Mouse (Mus musculus) mature B cell (primary cell): ENCODE measurements around the gene Polr1c.

Experiments
- in situ Hi-C: fragments of 300-500 bp; cut with MboI; formaldehyde crosslinking; loops from 2 replicates; pipeline ENCODE4 v1.14.3; 2019

Gene Polr1c

DNA sequence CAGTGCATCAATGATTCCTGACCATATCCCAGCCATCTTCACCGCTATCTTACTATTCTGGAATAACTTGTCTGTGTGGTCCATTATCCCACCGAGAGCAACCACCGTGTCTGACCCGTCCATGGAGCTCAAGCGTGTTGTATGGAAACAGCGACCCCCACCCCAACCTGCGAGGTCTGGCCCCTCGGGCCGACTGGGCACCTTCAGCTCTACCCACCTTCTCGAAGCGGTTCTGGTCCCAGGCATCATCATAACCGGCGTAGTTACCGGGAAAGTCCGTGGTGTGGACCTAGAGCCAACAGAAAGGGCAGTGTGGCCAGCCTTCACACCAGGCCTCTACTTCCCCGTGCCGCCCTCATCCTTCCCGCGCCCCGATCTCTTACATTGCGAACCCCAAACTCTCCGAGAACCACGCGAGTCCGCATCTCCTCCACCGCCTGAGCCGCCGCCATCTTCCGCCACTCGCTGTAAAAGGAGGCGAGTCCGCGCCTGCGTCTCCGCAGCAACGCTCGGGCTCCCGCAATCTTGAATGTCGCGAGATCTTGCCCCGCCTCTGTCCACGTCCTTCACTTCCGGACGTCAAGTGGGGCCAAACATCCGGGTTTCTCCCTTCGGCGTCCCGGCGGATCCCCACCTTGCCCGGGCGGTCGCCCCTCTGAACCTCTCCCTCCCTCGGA lies at the start of gene Polr1c, which contains the start of gene Yipf3:
TSS of gene Polr1c (minus strand) at position 543 of the 677 bp plus-strand sequence.
TSS of gene Yipf3 (plus strand) at position 569 of the 677 bp plus-strand sequence.
- in situ Hi-C loops = no loop called here

GRCm38 (mm10) chr17:46297028-46297363 lies 49.1 kb upstream of the Polr1c start:
- in situ Hi-C loops = no loop called here

- in situ Hi-C loops = no loop called here
Observed at GRCm38 (mm10) chr17:46296601-46297000, 48.7 kb upstream of the Polr1c start.

- in situ Hi-C loops = no loop called here
Observed at GRCm38 (mm10) chr17:46287678-46288095, 39.8 kb upstream of the Polr1c start.

- in situ Hi-C loops = no loop called here
Observed at GRCm38 (mm10) chr17:46285407-46285806, 37.6 kb upstream of the Polr1c start.

- in situ Hi-C loops = no loop called here
Observed at GRCm38 (mm10) chr17:46284653-46285052, 36.8 kb upstream of the Polr1c start.

DNA sequence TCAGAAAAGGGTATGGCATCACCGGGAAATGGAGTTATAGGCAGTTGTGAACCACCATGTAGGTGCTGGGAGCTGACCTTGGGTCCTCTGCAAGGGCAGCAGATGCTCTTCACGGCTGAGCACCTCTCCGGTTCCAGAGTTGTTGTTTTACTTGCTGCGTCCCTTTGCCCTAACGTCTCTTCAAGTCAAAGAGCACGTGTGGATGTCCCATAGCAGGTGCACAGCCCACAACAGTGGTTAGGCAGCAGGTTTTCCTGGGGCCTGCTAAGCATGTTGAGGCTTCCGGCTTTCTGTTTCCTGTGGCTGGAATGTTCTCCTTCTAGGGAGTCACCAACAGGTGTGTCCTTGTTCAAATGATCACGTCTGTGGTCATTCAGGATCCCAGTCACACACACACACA lies 36.1 kb upstream of the Polr1c start:
- in situ Hi-C loops = no loop called here

GRCm38 (mm10) chr17:46283140-46283539 lies 35.3 kb upstream of the Polr1c start:
- in situ Hi-C loops = no loop called here

- in situ Hi-C loops = no loop called here
Observed at GRCm38 (mm10) chr17:46282483-46283123, 34.7 kb upstream of the Polr1c start, which contains the start of gene Tjap1. Gene Tjap1 (minus strand): TSS chr17:46283026.

GRCm38 (mm10) chr17:46278011-46278765 lies 30.3 kb upstream of the Polr1c start:
- in situ Hi-C loops = no loop called here

GRCm38 (mm10) chr17:46277586-46277985 lies 29.7 kb upstream of the Polr1c start:
- in situ Hi-C loops = no loop called here

- in situ Hi-C loops = no loop called here
Observed at GRCm38 (mm10) chr17:46275506-46275905, 27.7 kb upstream of the Polr1c start.

GRCm38 (mm10) chr17:46275034-46275433 lies 27.2 kb upstream of the Polr1c start:
- in situ Hi-C loops = no loop called here

DNA sequence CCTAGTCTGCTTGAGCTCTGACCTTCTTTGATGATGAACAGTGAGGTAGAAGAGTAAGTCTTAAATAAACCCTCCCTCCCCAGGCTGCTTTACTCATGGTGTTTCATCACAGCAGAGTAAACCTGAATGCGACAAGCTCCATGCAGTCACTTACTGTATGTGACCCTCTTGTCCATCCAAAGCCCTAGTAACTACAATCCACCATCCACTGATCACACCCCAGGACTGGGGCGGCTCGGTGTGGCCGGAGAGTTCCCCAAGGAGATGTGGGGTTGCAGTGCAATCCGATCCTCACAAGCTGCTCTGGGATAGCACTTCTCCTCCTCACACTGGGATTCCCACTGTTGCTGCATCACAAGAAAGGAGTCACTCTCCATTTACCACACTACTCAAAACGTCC lies 26.6 kb upstream of the Polr1c start:
- in situ Hi-C loops = no loop called here

DNA sequence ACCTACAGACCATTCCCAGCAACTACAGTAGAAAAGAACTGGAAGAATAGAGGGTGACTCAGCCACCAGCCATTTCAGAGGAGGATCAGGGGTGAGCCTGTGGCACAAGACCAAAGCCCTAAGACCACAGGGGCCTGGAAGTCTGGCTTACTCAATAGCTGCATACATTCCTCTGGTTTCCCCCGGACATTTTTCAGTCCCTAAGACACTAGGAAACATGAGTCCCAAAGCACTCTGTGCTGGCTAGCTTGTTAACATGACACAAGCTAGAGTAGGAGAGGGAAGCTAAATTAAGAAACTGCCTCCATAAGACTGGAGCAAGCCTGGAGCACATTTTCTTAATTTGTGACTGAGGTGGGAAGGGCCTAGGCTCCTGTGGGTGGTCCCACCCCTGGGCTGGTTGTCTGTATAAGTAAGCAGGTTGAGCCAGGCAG lies 26.0 kb upstream of the Polr1c start:
- in situ Hi-C loops = no loop called here

- in situ Hi-C loops = no loop called here
Observed at GRCm38 (mm10) chr17:46272675-46273074, 24.8 kb upstream of the Polr1c start.

- in situ Hi-C loops = no loop called here
Observed at GRCm38 (mm10) chr17:46272058-46272457, 24.2 kb upstream of the Polr1c start.

DNA sequence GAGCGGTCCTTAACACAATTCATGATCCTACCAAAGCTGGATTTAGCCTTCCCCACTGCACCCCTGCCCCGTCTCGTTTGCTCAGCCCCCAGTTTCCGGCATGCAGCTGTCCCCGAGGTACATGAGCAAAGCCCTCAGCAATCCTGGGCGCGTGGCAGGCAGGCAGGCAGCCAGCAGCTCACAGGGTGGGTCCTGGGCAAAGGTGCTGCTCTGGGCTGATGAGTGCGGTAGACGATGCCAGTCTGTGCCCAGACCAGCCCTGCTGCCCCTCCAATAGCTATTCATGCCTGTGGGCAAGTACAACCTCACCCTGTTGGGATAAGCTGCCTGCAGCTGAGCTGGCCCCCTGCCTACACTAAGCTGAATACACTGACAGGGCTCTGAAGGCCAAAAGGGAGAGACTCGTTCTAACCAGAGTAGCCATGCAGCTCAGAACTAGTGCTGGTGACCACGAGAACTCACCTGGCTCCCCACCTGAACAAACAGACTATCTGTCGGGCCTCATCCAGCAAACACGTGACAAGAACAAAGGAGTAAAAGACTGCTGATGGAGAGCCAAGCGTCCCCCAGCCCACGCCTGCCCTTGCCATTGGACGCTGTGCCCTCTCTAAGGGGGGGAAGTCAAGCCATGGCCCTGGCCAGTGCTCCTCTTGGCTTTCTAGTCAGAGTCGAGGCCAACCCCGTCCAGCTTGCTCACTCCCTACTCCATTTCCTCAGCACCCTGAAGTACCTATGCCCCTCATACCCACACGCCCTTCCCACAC lies 22.1 kb upstream of the Polr1c start:
- in situ Hi-C loops = loop anchor here (5.0 kb wide), 1 partner anchor 137 kb away; no protein-coding TSS in a partner anchor

DNA sequence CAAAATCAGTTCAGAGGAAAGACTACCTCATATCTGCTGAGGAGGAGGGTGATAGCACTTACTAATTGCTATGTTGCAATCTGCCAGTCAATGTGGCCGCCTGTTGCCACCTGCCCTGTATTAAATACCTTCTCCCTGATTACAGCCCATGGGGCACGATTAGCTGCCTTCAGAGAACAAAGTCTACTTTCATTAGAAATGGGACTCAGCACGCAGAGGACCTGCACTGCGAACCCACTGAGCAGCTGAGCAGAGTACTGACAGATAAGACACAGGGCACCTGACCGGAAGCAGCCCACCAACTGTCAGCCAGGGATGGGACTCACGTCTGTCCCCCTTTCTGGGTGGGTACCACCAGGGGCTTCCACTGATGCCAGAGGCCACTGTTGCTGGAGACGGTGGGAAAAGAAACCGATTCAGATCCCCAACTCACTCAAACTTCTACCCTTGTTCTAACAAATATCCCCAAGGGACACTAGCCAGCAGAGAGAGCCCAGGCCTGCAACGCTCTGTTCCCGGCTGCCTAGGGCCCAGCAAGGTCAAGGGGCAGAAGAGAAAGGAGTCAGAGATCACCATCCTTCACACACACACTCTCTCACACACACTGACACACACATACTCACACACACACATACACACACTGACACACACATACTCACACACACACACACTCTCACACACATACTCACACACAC lies 20.3 kb upstream of the Polr1c start:
- in situ Hi-C loops = loop anchor here (5.0 kb wide), 1 partner anchor 139 kb away; no protein-coding TSS in a partner anchor

DNA sequence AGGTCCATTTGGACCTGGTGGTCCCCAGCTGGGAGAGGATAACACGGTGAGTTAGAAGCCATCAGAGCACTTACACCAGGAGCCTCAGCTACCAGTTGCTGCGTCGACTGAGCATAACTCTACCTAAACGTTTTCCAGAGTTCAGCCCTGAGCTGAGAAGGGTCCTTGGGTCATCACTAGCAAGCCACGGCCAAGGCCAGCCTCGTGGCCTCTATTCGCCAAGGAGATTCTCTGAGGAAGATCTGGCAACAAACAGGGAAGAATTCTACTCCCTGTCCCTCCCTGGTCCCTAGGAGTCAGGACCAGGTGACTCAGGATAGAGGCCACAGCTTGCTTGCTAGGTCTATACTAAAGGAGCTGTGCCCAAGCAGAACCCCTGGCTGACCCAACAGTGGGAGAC lies 19.7 kb upstream of the Polr1c start:
- in situ Hi-C loops = loop anchor here (5.0 kb wide), 1 partner anchor 140 kb away; no protein-coding TSS in a partner anchor

DNA sequence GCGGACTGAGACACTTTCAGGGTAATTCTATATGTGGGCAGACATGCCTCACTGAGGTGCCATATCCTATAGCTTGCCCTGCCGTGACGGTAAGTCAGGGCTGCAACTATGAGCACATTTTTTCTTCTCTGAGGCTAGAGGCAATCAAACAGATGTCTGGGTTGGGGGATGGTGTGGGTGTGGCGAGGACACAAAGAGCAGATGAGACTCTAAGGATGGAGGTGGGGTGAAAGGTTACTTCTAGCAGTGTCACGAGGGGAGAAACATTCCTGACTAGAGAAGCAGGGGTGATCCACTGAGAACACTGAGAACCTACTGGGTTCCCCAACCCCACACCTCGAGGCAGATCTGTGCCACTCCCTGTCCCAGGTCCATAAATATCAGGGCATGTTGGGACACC lies 19.1 kb upstream of the Polr1c start:
- in situ Hi-C loops = loop anchor here (5.0 kb wide), 1 partner anchor 140 kb away; no protein-coding TSS in a partner anchor
